Mouse (Mus musculus) liver, embryonic 15.5 days (tissue): ENCODE measurements around the gene Serpina1f. TPM values are rescaled to one million over a fixed set of nuclear protein-coding genes. Genes with fewer than 3 reads are reported as not detected.
"Not testable (repeated sequence)": the region's sequence is repeated elsewhere in the genome, so short reads cannot be mapped to it uniquely, and the experiment has no call there.

Source experiments
- ATAC-seq: fragments of 200-750 bp; cut with Nextera tagmentation; 2 replicates; pipeline ENCODE4 v1.8.0; 2017; ENCODE audit warnings: moderate number of reproducible peaks, mild to moderate bottlenecking, moderate library complexity; ENCODE audit not compliant: insufficient read depth
- H3K27ac ChIP-seq: fragments of 300-500 bp; sonication (generic); replicated peaks from 2 replicates; pipeline ENCODE4 v1.5.1; 2015; ENCODE audit warnings: mild to moderate bottlenecking, inconsistent platforms
- H3K27me3 ChIP-seq: fragments of 300-500 bp; sonication (generic); 2 replicates; pipeline ENCODE4 v1.6.1; 2015; ENCODE audit warnings: mild to moderate bottlenecking, inconsistent platforms
- H3K36me3 ChIP-seq: fragments of 300-500 bp; sonication (generic); replicated peaks from 2 replicates; pipeline ENCODE4 v1.6.1; 2015; ENCODE audit warnings: moderate library complexity, mild to moderate bottlenecking, inconsistent platforms
- H3K4me1 ChIP-seq: fragments of 300-500 bp; sonication (generic); replicated peaks from 2 replicates; pipeline ENCODE4 v1.6.1; 2015; ENCODE audit warnings: inconsistent platforms
- H3K4me2 ChIP-seq: fragments of 300-500 bp; sonication (generic); 2 replicates; pipeline ENCODE4 v1.6.1; 2015; ENCODE audit warnings: moderate library complexity, mild to moderate bottlenecking, inconsistent platforms
- H3K4me3 ChIP-seq: fragments of 300-500 bp; sonication (generic); replicated peaks from 2 replicates; pipeline ENCODE4 v1.5.1; 2015; ENCODE audit warnings: mild to moderate bottlenecking, inconsistent platforms
- H3K9ac ChIP-seq: fragments of 300-500 bp; sonication (generic); 2 replicates; pipeline ENCODE4 v1.6.1; 2015; ENCODE audit warnings: moderate library complexity, mild to moderate bottlenecking, inconsistent platforms
- H3K9me3 ChIP-seq: fragments of 300-500 bp; sonication (generic); replicated peaks from 2 replicates; pipeline ENCODE4 v1.6.1; 2016; ENCODE audit warnings: inconsistent platforms
- WGBS: fragments of 180-500 bp; shearing (Covaris S2); methylation state at CpG from one replicate; pipeline ENCODE4 v1.1.7; 2015; ENCODE audit warnings: mixed read lengths; ENCODE audit not compliant: insufficient replicate concordance; 5-methylcytosine and 5-hydroxymethylcytosine counted together
- polyA plus RNA-seq: library from polyadenylated mRNA; unstranded; fragments of >200 nt; fragmentation: Nextera tagmentation; extraction: Ambion mirVana; gene quantifications from 2 replicates; pipeline ENCODE4 v1.2.1, GENCODE M21; 2015

Serpina1f gene
- polyA plus RNA-seq, 1 experiment from 2014 or later = 0.05 TPM

DNA sequence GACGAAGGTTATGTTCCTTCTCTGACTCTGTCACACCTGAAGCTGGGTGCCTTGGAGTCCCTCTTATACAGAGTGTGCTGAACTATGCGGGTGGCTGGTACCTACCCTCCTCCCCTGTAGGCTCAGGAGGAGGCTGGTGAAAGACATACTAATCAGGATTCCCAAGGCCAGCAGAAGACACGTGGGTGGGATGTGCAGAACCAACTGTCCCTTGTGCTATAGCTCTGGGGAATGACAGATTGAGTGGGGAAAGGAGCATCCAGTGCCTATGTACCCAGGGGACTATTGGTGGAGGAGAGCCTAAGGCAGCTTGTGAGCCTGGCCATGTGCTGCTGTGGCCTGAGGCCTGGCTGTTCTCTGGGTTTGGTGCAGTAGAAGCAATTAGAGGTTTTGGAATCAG is 9.3 kb downstream of the Serpina1f start:
- 45% methylated on average over 3 of the region's 3 CpGs for WGBS
- peak overlapping the region; percentile 25 for H3K27ac ChIP-seq

DNA sequence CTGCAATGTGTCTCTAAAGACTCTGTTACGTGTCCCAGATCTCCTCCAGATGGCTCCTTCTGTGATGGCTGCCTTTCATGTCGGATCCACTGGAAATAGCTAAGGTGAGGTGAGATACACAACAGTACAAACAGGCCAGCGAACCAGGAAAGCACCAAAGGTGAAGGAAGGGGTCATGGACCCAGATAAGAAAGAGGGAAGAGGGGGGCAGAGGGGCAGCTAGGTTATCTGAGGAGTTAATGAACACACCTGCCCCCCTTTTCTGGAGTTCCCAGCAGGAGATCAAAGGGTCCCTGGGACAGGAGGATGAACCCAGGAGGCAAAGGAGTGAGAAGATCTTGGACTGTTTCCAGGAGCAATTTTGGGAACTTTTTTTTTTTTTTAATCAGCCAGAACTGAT is 9.9 kb downstream of the Serpina1f start:
- Histone ChIP-seq H3K27ac (peak overlapping the region; percentile 25; the same call in 1 of the 2 replicates), H3K9ac (no peak overlapping the region), H3K4me2 (no peak overlapping the region), H3K27me3 (no peaks in the 10 kb centered on the region), H3K9me3 (no peaks in the 10 kb centered on the region), H3K4me1 (peaks cover 5% of the 10 kb centered on the region), H3K4me3 (no peak overlapping the region), H3K36me3 (no peaks in the 10 kb centered on the region)
- ATAC-seq = peak; percentile 57
- WGBS = 40% methylated on average over 3 of the region's 3 CpGs

More for the DNA sequence above, 9.3 kb downstream of the Serpina1f start:
- ATAC-seq = no peak
- H3K27me3 ChIP-seq = no peaks in the 10 kb centered on the region
- H3K4me1 ChIP-seq = no peaks in the 10 kb centered on the region; the same call in 1 of the 2 replicates
- H3K9ac ChIP-seq = no peak overlapping the region
- H3K36me3 ChIP-seq = no peaks in the 10 kb centered on the region
- H3K9me3 ChIP-seq = no peaks in the 10 kb centered on the region
- H3K4me2 ChIP-seq = no peak overlapping the region
- no peak overlapping the region for H3K4me3 ChIP-seq

DNA sequence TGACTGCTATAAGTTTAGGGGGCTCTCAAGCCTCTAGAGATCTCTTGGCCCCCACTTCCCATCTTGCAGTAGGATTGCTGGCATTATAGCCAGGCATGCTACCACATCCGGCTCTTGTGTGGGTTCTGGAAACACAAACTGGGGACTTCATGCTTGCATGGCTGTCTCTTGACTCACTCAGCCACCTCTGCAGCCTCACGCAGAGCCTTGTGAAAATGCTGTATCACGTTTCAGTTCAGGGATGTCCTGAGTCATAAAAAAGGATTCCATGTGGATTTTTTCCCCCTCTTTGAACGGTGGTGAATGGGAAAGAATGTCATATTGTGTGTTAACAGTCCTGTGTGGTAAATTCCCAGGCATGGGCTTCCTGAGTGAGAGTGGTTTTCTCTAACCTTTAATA is 11.6 kb downstream of the Serpina1f start:
- Histone ChIP-seq H3K27ac (no peak overlapping the region), H3K4me1 (peaks cover 5% of the 10 kb centered on the region), H3K9ac (no peak overlapping the region), H3K27me3 (no peaks in the 10 kb centered on the region), H3K4me2 (no peak overlapping the region), H3K4me3 (no peak overlapping the region), H3K36me3 (no peaks in the 10 kb centered on the region), H3K9me3 (no peaks in the 10 kb centered on the region)
- 42% methylated on average over 4 of the region's 4 CpGs for WGBS
- ATAC-seq = no peak

DNA sequence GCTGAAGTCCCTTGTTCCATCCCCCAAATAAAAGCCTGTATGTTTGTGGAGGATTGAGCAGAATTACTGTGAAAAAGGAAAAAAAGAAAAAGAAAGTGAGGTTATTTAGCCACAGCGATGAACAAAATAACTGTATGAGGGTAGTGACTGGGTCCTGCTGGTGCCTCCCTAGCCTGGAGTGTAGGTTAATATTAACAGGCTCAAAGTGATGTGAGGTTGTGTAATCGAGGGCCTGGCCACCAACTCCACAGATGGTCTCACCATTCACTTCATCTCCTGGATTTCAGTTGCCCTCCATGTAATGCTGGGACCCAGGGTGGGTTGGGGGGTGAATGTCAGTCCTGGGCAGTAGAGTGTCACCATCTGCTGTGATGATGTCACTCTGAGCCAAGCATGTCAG is 13.6 kb downstream of the Serpina1f start:
- Histone ChIP-seq H3K9me3 (no peaks in the 10 kb centered on the region), H3K36me3 (no peaks in the 10 kb centered on the region), H3K27me3 (no peaks in the 10 kb centered on the region), H3K27ac (peak overlapping the region; percentile 66), H3K4me2 (peak overlapping the region; percentile 15; the same call in 1 of the 2 replicates), H3K9ac (no peak overlapping the region), H3K4me1 (peaks cover 5% of the 10 kb centered on the region), H3K4me3 (no peak overlapping the region)
- ATAC-seq = peak; percentile 56; the same call in 1 of the 2 replicates
- 58% methylated on average over 2 of the region's 2 CpGs for WGBS

DNA sequence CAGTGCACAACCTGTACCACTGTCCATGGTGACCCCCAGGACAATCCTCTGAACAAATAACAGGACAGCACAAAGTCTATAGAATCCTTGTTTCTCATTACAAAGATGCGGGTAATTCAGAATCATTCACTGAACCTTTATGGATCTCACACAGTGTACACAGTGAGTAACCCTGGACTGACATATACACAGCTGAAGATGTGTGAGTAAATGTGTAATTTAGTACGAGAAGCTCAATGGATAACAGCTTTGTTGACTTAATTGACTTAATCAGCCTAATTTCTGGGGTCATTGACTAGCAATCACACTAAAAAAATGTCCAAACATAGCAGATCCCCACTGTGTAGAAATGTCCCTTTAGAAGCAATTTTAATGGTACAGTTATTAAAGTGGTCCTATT is 14.2 kb downstream of the Serpina1f start:
- Histone ChIP-seq H3K4me2 (no peak overlapping the region), H3K4me3 (no peak overlapping the region), H3K4me1 (peaks cover 5% of the 10 kb centered on the region), H3K9me3 (no peaks in the 10 kb centered on the region), H3K27me3 (no peaks in the 10 kb centered on the region), H3K27ac (peak overlapping the region; percentile 66), H3K9ac (no peak overlapping the region), H3K36me3 (no peaks in the 10 kb centered on the region)
- 47% methylated on average over 2 of the region's 2 CpGs for WGBS
- no peak for ATAC-seq

DNA sequence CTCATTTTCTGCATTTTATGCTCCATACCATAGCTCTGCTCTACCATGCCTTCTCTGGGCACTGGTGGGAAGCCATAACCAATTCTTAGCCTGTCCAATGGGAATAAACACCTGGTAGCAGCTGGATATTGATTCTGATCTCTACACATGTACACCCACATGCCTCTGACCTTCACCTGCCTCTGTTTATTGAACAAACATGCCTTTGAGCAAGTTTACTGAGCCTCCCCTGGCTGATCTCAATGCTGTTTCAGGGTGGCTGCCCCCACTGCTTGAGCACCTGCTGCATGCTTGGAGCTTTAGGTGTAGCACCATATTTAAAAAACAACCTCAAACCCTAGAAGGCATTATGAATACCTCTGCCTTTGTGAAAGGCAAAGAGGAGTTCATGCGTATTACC is 15.5 kb downstream of the Serpina1f start:
- H3K27me3 ChIP-seq, H3K4me2 ChIP-seq, H3K4me1 ChIP-seq, H3K9ac ChIP-seq, H3K27ac ChIP-seq, H3K4me3 ChIP-seq, ATAC-seq, H3K9me3 ChIP-seq, H3K36me3 ChIP-seq: not testable (repeated sequence)
- WGBS = 79% methylated on average over 1 of the region's 1 CpGs

DNA sequence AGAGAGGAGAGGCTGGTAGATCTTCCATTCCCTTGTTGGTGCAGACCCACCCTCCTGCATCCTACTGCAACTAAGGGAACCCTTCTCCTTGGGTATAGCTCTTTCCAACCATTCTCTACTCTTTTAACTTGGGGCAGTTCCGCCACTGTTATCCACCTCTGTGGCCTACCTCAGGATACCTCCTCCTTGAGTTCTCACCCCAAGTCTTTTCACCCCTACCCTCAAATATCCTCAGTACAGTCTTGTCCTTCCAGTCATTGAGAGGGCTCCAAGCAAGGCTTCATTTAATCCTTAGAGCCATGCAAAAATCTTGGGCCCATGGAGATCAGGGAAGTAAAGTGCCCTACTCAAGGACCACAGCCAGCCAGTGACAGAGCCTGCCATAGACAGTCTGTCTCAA is 19.3 kb downstream of the Serpina1f start, which contains the start of gene Serpina16:
Gene Serpina16 (minus strand): TSS at position 101 of the 400 bp plus-strand sequence.
- Histone ChIP-seq H3K27ac (no peak within 1 kb of the TSS), H3K36me3 (no peaks in the 10 kb centered on the region), H3K27me3 (no peaks in the 10 kb centered on the region), H3K4me1 (peaks cover 7% of the 10 kb centered on the region; the same call in 1 of the 2 replicates), H3K9ac (no peak within 1 kb of the TSS), H3K9me3 (no peaks in the 10 kb centered on the region), H3K4me3 (no peak within 1 kb of the TSS), H3K4me2 (no peak within 1 kb of the TSS)
- WGBS = 79% methylated on average over 1 of the region's 1 CpGs
- no peak for ATAC-seq

DNA sequence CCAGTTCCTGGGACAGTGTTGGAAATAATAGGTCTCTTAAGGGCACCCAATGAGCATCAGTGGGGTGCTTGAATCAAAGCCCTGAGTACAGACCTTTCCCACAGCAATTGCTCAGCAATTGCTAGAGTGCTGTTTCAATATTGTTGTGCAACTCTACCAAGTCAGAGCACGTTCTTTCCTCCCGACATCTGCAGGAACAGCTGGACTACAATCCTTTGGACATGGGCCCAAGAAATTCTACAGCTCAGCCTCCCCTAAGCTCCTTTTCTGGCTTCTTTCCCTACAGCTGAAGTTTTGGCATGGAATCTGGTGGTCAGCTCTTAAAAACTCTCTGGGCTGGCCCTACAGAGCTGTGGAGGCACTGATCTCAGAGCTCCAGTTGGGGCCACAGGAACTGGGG is 22.1 kb downstream of the Serpina1f start:
- no peak for ATAC-seq
- Histone ChIP-seq H3K4me1 (peaks cover 11% of the 10 kb centered on the region), H3K27me3 (no peaks in the 10 kb centered on the region), H3K27ac (no peak overlapping the region), H3K4me2 (no peak overlapping the region), H3K36me3 (no peaks in the 10 kb centered on the region), H3K4me3 (no peak overlapping the region), H3K9ac (no peak overlapping the region), H3K9me3 (no peaks in the 10 kb centered on the region)
- 54% methylated on average over 2 of the region's 2 CpGs for WGBS

DNA sequence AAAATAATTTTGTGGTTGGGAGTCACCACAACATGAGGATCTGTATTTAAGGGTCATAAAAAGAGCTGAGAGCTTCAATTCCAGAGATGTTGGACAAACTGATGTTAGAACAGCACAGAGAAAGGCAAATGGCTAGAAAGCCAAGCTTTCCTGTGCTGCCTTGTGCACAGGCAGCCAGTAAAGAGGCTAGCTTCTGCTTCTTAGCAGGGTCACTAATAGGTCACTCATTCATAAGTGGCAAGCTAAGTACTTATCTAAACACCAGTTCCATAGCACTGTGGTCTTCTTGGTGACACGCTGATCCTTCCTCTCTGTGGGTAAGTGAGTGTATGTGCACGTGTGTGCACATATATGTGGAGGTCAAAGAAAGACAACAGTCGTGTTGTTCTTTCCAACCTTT is 23.8 kb downstream of the Serpina1f start:
- no peak for ATAC-seq
- H3K9me3 ChIP-seq = no peaks in the 10 kb centered on the region
- H3K27ac ChIP-seq = no peak overlapping the region
- H3K27me3 ChIP-seq = no peaks in the 10 kb centered on the region
- H3K4me3 ChIP-seq = no peak overlapping the region
- no peaks in the 10 kb centered on the region for H3K36me3 ChIP-seq
- WGBS = 43% methylated on average over 3 of the region's 3 CpGs
- no peak overlapping the region for H3K4me2 ChIP-seq
- H3K4me1 ChIP-seq = peaks cover 11% of the 10 kb centered on the region
- no peak overlapping the region for H3K9ac ChIP-seq

DNA sequence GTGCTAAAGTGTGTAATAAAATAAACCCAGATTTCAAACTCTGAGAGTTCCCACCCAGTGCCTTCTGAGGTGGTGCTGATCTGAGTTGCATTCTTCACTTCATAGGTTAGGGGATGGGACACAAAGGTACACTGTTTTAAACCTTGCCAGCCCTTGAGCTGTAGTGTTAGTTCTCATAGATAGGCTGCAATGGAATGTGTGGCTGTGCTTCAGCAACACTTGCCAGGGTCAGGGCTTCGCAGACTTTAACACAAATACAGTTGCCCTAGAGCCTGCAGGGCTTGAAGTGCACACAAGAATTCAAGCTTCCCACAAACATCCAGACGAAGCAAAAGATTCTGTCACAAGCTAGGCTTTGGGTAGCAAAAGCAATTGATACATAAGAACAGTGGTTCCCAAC is 24.4 kb downstream of the Serpina1f start:
- 31% methylated on average over 2 of the region's 2 CpGs for WGBS

DNA sequence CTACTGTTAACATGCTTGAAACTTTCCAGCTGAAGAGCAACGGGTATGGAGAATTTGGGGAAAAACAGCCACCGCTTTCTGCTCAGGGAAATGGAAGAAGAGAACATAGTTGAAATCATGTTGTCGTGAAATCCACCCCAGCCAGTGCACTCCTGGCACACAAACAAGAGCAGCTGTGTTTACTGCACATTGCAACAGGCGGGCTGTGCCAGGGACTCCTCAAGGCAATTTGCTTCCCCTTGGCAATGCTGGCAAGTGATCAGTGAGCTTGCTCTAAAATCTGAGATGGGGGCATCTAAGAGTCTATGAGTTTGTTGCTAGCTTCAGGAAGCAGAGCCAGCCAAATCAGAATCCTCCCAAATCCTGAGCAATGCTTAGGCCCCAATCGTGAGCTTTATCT is 25.0 kb downstream of the Serpina1f start:
- no peaks in the 10 kb centered on the region for H3K36me3 ChIP-seq
- no peak for ATAC-seq
- H3K4me3 ChIP-seq = no peak overlapping the region
- no peak overlapping the region for H3K9ac ChIP-seq
- H3K4me2 ChIP-seq = no peak overlapping the region
- WGBS = 67% methylated on average over 5 of the region's 5 CpGs
- no peaks in the 10 kb centered on the region for H3K9me3 ChIP-seq
- H3K27ac ChIP-seq = no peak overlapping the region
- H3K4me1 ChIP-seq = peaks cover 11% of the 10 kb centered on the region
- no peaks in the 10 kb centered on the region for H3K27me3 ChIP-seq

More for the DNA sequence above, 24.4 kb downstream of the Serpina1f start:
- no peaks in the 10 kb centered on the region for H3K27me3 ChIP-seq
- ATAC-seq = no peak
- no peak overlapping the region for H3K9ac ChIP-seq
- H3K27ac ChIP-seq = no peak overlapping the region
- peaks cover 11% of the 10 kb centered on the region for H3K4me1 ChIP-seq
- H3K9me3 ChIP-seq = no peaks in the 10 kb centered on the region
- no peaks in the 10 kb centered on the region for H3K36me3 ChIP-seq
- H3K4me3 ChIP-seq = no peak overlapping the region
- no peak overlapping the region for H3K4me2 ChIP-seq

DNA sequence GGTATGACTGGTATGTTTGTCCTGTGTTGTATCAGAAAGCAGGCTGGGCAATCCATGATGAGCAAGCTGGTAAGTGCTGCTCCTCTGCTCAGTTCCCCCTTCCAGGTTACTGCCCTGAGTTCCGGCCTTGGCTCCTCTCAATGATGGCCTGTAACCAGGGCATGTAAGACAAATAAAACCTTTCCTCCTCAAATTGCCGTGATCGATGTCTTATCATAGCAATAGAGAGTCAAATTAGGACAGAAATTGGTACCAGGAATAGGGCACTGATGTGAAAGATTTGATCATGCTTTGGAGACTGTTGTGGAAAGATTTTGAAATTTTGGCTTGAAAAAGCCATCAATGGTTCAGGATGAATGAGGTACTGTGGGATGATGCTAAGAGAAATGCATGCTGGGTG is 30.0 kb downstream of the Serpina1f start:
- peaks cover 2% of the 10 kb centered on the region; the same call in 1 of the 2 replicates for H3K4me1 ChIP-seq
- H3K27me3 ChIP-seq = no peaks in the 10 kb centered on the region
- WGBS = 60% methylated on average over 3 of the region's 3 CpGs
- ATAC-seq = no peak
- no peak overlapping the region for H3K9ac ChIP-seq
- H3K36me3 ChIP-seq = no peaks in the 10 kb centered on the region
- no peak overlapping the region for H3K27ac ChIP-seq
- H3K9me3 ChIP-seq = no peaks in the 10 kb centered on the region
- no peak overlapping the region for H3K4me2 ChIP-seq
- H3K4me3 ChIP-seq = no peak overlapping the region
